Mouse (Mus musculus): ENCODE data around the gene D3Ertd751e.
A peak's percentile ranks its signal among the peaks of the same experiment; 100 is the strongest.

The D3Ertd751e gene

GRCm38 (mm10) chr3:41742278-41742934, at the start of gene D3Ertd751e, which contains the start of gene Sclt1:
TSS of gene D3Ertd751e (plus strand) at chr3:41742611.
TSS of gene Sclt1 (minus strand) at chr3:41742514.
- DNase-seq, result peak; percentile 100

GRCm38 (mm10) chr3:41695681-41696080, 46.7 kb upstream of the D3Ertd751e start:
- DNase-seq, result no peak

DNA sequence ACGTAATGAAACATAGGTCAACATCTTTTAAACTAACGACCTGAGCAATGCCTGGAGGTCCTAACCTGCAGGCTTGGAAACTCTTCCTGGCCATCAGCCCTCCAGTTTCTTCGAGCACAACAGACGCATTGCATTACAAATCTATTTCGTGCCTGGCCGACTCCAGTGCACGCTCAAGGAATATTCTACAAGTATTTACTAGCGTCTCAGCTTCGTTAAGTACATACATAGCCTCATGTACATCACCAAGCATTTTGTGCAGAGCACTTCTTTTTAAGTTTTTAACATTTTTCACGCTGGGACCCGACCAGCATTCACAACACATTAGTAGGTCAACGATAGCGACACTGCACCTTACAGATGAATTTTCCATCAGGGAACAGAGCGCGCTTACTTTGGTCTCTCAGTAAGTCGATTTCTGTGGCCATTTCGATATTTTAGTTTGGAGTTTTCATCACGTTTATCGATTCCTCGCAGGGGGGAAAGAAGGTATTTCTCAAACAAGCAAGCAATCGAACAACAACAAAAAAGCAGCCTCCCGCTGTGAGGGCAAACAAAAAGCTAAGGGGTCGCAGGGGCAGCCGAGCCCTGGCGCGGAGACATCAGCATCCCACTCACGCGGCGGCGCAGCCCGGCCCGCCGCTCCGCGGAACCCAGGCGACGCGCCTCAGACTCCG, 672 bp upstream of the D3Ertd751e start:
- DNase-seq, result peak; percentile 84

GRCm38 (mm10) chr3:41743436-41743835, 1.0 kb downstream of the D3Ertd751e start:
- no peak for DNase-seq

DNA sequence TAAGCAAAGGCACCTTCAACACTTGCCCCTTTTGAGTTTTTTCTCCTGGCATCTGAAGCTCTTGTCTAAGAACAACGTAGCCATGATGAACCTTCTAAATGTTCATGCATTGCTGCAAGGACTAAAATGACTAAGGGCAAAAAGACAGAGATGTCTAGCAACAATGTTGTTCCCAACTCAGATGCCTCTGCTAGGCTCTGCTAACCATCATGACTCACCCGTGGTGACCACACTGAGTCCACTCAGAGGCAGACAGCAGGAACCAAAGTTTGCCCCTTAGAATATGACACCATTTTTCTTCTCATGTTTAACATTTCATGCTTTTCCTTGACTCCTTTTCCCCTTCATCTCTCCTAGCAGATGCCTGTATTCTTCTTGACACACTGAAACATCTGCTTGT, 12.1 kb downstream of the D3Ertd751e start:
- DNase-seq, result no peak

- no peak for DNase-seq
These were observed 19.7 kb downstream of the D3Ertd751e start for GRCm38 (mm10) chr3:41762091-41762490.

GRCm38 (mm10) chr3:41812447-41812846, 70.0 kb downstream of the D3Ertd751e start:
- DNase-seq, result no peak
